Mouse (Mus musculus): ENCODE results near the gene Usp28.

- TF ChIP-seq POLR2A (IDR thresholded peaks at IDR 0.05; ENCODE audit: borderline replicate concordance, insufficient read depth, low read length): no peak
- peak; percentile 74 for TF ChIP-seq CTCF (IDR thresholded peaks at IDR 0.05; ENCODE audit: borderline replicate concordance, insufficient read depth, low read depth, low read length)
Measured at GRCm38 (mm10) chr9:48972494-48972893, 12.7 kb upstream of the Usp28 start.

Measured in cerebellum, adult 2 months (tissue).